Mouse (Mus musculus) cerebral cortex, adult 2 months (tissue): Measurements from ENCODE around the gene Stambp.

ENCODE experiments used
- WGBS: fragments of 180-500 bp; shearing (Covaris S2); methylation state at CpG from one replicate; pipeline ENCODE4 v1.1.7; 2018; 5-methylcytosine and 5-hydroxymethylcytosine counted together

Stambp gene

DNA sequence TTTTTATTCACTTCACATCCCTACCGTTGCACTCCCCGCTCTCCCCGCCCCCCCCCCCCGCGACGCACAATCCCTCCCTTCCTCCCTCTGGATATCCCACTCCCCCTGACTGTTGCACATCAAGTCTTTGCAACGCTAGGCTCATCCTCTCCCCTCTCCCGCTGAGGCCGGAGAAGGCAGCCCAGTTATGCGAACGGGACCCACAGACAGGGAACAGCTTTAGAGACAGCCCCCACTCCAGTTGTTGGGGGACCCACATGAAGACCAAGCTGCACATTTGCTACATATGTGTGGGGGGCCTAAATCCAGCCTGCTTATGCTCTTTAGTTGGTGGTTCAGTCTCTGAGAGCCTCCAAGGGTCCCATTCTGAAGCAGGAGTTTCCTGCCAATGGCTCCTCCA, at the start of gene Stambp:
Gene Stambp, minus strand, starts transcription at position 59 of the 400 bp plus-strand sequence.
- WGBS = 3% methylated on average over 10 of the region's 11 CpGs

DNA sequence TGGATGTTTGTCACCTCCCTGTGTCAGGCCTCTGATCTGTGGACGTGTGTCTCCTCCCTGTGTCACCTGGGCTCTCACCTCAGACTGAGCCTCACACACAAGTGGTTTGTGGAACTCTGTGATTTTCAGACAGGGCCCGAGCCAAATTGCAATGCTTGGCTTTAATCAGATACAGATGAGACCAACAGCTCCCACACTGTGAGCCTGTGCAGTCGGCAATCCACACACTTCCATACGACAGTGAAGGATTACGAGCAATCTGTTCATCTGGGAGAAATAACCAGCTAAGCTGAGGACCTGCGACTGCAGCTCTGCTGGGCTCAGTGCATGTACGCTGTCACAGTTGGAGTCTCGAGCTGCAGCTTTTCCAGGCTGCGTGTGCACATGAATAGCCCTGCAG, 47.4 kb upstream of the Stambp start:
- 49% methylated on average over 9 of the region's 9 CpGs for WGBS

DNA sequence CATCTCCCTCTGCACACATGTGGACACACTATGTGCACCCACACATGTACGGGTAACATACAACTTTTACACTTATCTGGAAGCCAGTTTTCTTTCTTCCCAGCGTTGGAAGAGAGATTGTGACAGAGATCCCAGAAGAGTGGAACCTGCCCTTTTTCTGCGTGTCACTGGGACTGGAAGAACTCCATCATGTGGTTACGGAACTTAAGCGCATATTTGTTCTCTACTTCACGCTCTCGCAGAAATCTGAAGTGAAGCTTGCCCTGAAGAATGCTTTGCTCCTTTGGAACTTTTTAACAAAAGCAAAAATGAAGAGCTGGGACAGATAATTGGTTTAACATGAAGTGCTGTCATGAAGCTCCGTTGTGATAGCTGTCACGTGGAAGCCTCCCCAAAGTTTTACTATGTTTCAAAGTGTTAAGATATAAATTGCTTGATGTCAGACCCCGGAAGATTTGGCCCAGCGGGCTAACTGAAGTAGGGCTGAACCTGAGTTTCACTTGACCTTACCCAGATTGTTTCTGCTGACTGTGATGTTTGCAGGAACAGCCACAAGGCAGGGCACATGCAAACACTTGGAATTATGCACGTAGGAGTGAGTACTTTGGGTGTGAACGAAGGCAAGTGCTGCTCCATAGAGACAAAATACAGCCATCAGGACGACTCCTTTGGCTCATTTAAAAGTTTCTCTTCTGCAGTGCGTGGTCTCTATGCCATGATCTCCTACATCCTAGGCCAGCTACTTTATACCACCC, 45.2 kb upstream of the Stambp start:
- WGBS = 80% methylated on average over 15 of the region's 15 CpGs

DNA sequence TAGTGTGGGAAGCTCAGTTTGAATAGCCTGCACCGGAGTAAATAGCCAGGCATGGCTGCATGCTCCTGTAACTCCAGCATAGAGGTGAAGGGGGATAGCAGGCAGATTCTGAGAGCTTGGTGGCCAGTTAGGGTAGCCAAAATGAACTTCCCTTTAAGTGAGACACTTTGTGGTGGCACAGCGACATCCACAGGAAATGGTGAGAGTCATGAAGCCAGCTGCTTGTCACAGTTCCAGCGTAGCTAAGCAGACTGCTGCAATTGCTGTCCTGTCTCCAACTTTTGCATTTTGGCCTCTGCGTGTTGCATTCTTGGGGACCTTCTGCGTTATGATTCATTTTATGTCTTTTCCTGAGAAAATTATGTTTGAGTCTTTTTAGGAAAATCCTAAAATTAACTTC, 44.0 kb upstream of the Stambp start:
- 51% methylated on average over 5 of the region's 5 CpGs for WGBS

DNA sequence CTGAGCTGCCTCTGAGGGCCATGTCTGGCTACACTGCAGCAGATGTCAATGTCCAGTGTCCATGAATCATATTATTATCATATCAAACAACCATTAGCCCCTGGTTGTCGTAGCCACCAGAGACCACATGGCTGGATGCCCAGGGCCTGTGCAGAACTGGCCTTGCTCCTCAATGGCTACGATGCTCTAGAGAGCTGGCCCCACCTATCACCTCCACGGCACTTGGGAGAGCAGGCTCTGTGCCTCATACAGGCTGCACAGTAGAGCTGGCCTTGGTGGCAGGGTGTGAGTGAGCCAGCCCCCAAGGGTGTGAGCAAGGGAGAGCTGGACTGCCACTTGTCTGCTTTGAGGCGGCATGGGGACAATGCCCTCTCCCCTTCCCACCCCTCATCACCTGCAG, 41.9 kb upstream of the Stambp start:
- 85% methylated on average over 4 of the region's 4 CpGs for WGBS

DNA sequence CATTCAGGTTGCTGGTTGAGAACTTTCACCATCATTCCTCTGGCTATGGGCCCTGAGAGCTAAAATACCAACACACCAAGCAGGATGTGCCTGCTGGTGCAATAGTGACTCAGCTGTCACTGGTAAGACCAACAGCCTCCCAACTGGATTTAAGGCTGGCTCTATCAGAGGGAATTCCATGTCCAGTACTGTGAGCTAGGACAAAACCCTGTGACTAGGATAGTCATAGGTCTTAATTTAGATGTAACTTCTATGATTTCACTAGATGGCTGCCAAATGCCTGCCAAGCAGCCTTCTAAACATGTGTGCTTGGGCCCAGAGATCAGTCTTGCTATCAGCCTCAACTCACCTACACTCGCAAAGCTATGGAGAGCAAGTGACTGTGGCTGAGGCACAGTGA, 40.4 kb upstream of the Stambp start:
- WGBS = 82% methylated on average over 1 of the region's 1 CpGs

DNA sequence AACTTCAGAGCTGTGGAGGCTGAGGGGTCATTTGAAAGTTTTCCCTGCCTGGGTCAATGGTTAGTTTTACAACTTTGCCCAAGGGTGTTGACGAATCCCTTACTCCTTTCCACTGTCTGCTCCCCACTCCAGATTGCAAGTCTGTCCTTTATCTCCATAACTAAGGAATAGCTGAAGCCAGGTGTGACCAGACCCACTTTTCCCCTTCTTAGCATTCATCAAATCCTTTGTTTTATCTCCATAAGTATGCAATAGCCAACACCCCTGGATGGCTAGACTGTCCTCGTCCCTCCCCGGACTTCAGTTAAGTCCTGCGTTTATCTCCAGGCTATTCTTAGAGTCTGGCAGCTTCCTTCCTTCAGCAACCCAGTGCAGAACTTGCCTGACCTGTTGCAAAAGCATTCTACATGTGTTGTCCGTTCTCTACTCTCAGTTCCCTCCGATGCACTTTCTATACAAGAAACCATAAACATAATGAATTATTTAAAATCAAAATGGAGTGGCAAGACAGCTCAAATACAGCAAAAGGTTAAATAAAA, 27.2 kb upstream of the Stambp start:
- WGBS = 78% methylated on average over 6 of the region's 6 CpGs

DNA sequence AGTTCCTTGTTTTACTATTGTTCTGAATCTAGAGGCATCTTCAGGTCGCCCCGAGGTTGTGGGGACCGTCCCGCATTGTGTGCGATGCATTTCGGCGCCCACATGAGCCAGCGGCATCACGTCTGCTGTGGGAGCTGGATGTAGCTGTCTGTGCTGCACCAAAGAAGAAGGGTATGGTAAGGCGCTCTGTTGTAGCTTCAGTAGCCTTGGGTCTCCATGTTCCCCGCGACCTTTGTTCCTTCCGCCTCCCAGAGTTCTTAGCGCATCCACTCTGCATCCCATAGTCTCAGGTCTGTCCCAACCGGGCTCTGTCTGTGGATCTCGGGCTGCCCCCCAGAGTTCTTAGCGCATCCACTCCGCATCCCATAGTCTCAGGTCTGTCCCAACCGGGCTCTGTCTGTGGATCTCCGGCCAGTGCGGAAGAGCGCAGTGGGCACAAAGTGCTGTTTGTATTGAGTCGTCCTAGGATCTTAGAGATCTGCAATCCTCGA, 26.6 kb upstream of the Stambp start:
- WGBS = 43% methylated on average over 24 of the region's 24 CpGs

DNA sequence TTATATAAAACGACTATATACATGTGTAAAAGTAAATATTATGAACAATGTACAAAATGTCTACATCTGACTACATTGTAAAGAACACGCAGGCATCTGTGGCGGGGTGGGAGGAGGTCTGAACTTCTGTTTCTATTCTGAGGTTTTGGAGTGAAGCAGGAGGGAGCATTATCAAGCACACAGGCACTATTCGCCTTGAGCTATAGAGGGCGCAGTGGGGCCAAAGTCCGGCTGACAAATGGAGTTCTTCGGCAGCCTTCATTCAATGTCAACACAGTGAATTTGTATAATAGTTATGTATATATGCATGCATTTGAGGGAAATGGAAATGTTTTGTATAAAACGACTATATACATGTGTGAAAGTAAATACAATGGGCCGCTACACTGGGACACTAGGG, 26.1 kb upstream of the Stambp start:
- 9% methylated on average over 9 of the region's 9 CpGs for WGBS

DNA sequence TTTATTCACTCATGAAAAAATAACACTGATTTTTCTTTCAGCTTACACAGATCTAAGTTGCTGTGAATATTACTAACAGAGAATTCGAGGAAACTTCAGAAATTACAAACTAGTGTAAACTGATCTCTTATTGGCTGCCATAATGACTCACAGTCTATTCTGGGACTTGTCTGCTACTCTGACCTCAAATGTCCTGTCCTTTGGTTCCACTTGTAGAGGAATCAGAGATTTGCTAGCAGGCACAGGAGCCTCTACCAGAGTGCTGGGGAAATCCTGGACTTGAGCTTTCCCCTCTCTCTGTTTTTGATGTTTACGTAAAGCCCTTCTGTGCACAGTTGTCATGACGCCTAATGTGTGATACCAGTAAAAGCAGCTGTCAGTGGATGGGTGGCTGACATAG, 25.5 kb upstream of the Stambp start:
- WGBS = 62% methylated on average over 3 of the region's 3 CpGs

DNA sequence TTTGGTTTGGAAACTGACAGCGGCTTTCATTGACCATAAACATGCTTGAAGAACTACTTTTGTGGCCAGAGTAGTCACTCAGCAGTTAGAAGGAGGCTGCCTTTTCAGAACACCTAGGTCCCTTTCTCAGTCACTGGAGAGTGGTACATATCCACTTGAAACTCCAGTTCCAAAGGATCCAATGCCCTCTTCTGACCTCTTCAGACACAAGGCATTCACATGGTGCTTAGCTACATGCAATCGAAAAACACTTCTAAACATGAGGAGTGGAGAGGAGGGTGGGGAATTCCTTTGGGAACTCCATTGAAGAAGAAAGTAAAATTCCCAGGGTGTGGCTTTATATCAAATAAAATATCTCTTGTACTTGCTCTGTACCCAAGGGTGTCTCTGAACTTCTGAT, 22.5 kb upstream of the Stambp start:
- WGBS = 87% methylated on average over 2 of the region's 2 CpGs

DNA sequence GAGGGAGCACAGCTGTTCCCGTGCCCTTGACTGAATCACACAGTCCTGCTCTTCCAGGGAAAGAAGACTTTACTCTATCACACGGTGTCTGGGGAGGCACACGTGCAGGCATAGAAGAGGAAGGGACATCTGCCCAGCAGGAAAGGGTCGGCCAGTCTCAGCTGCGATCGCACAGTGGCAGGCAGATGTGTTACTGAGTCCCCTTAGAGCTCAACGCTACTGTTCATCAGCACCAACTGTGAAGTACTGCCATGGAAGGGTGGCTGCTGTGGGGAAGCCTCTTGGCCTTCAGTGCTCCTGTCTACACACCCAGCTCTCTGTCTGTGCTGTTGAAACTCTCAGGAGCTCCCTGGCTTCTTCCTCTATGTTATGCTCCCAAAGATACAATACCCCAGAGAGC, 21.4 kb upstream of the Stambp start:
- WGBS = 63% methylated on average over 7 of the region's 7 CpGs

DNA sequence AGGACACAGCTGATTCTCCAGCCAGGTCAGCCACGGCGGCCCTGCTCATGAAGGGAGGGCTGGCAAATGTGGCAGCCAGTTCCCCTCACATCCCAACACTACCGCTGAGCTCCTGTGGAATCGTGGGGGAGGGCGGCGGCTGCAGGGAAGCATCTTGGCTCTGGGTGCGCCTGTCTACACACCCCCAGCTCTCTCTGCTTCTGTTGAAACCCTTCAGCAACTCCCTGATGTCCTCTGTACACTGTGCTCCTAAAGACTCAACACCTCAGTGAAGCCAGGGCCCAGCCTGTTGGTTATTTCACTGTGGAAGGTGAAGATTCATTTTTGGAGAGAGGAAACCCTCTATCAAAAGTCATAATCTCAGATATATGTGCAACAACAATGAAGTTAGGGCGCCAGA, 19.5 kb upstream of the Stambp start:
- 75% methylated on average over 8 of the region's 8 CpGs for WGBS

DNA sequence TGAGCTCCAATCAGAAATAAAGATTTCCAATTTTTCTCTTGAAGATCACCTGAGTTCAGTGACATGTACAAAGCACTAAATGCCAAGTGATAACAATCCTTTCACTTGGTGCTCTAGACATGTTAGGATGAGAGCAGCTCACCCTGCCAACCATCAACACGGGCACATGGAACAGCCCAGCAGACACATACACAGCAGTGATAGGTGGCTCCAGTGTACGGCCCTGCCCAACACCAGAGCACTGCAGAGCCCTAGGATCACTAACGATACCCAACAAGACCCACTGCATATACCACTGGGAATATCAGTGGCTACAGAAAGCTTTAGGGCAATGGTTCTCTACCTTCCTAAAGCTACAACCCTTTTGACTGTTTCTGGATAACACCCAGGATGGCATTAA, 17.8 kb upstream of the Stambp start:
- 90% methylated on average over 3 of the region's 3 CpGs for WGBS

DNA sequence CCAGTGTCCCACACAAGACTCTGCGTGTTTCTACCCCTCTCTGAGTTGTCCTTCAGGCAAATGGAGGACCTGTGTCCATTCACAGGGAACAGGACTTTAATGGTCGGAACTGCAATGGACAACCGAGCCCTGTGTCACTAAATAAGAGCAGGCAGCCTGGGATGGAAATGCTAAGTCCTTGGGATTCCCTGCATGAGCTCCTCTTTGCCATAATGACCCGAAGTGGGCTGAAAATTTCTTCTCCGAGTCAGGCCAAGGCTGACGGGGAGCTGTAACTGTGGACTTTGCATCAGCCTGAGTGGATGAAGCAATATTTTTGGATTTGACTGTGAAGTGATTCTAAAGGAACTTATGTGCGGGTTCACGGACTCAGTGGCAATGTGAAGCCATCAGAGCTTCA, 14.7 kb upstream of the Stambp start:
- WGBS = 88% methylated on average over 8 of the region's 8 CpGs

DNA sequence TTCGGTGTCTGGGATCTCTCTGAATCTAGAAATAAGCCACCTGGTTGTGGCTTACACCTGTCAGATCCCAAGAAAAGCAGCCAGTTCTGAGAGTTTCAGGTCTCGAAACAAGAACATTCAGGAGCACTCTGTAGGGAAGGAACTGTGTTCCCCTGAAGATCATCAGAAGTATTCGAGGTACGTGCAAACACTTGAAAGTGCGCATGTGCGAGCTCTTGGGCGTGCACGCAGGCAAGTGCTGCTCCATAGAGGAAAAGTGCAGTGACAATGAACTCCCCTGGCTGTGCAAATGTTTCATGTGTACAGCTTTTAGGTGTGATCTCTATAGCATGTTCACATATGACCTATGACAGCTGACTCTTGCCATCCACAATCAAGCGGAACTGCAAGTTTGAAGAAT, 12.8 kb upstream of the Stambp start:
- 90% methylated on average over 9 of the region's 9 CpGs for WGBS

DNA sequence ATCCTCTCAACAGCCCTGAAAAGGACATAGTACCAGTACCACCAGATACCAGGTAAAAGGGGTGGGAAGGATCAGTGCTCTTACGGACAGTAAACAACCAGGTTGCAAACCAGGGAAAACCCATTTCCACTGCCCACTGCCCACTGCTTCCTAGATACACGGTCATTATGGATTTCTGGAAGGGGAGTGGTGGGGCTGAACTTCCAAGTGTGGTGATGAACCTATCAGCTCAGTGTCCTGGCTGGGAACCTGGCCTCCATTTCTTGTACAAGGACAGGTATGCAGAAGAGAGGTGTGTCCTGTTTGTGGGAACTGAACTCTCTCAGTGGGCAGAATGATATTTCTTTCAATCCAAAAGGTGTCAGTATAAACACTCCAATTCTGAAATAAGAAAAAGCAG, 11.1 kb upstream of the Stambp start:
- 72% methylated on average over 2 of the region's 2 CpGs for WGBS

DNA sequence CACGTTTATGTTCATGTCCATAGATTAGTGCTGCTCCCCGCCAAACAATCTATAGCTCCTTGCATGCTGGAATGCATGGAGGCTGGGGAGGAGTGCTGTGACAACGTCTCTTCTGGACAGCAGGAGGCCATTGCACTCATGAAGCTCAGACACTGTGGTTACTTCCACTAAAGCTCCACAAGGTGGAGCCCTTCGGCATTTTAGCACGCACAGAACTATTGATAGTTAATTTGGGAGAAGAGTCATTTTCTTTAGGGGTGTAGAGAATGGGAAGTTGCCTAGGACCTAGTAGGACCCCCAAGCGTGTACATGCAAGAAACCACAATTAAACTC, 10.4 kb upstream of the Stambp start:
- whole genome bisulfite sequencing = 3% methylated on average over 6 of the region's 6 CpGs

DNA sequence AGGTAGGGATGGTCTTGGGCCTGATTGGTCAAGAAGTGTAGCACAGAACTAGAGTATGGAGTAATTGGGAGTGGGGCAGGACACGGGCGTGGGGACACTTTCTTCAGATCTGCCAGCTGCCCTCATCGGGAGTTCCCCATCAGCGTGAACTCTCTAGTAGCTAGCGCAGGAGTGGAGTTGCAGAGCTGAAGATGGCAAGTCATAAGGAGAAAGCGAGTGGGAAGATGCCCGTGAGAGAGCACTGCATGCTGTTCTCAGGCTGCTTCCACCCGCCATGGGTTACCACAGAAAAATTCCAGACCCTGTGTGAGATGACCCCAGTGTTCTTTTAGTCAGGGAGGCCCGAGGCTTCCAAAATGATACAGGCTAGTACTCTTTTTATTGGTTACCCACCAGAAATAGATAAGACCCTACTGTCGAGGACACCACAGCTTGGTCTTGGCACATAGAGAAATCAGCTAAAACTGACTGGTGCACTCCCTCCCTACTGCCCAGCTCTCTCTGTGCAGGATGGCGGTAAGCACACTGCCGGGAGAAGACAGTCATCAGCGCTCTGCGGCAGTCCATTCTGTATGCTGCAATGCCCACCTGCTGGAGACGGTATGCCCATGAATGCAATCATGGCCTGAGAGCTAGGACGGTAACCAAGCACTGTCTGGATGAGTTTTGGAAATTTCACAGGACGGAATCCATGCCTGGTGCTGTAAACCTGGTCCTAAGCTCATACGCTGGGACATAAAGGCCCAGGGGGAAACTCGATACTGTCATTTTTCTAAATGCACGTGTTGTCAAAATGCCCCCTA, 9.8 kb upstream of the Stambp start:
- WGBS = 57% methylated on average over 20 of the region's 20 CpGs

DNA sequence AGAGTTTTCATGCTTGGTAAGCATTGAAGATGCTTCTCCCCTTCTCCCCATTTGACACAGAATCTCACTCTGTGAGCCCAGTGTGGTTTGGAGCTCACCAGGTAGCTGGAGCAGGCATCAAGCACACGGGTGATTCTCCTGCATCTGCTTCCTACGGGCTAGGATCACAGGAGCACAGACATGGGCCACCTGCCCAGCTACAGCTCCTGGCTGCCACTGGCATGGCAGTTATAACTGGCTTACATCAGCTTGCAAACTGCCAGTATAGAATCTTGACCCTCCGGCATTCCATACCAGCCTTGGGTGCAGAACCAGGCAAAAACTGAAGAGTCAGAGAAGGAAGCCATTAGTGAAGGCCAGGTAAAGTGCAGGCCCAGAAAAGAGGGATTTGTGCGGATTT, 3.1 kb upstream of the Stambp start:
- WGBS = 84% methylated on average over 4 of the region's 4 CpGs

DNA sequence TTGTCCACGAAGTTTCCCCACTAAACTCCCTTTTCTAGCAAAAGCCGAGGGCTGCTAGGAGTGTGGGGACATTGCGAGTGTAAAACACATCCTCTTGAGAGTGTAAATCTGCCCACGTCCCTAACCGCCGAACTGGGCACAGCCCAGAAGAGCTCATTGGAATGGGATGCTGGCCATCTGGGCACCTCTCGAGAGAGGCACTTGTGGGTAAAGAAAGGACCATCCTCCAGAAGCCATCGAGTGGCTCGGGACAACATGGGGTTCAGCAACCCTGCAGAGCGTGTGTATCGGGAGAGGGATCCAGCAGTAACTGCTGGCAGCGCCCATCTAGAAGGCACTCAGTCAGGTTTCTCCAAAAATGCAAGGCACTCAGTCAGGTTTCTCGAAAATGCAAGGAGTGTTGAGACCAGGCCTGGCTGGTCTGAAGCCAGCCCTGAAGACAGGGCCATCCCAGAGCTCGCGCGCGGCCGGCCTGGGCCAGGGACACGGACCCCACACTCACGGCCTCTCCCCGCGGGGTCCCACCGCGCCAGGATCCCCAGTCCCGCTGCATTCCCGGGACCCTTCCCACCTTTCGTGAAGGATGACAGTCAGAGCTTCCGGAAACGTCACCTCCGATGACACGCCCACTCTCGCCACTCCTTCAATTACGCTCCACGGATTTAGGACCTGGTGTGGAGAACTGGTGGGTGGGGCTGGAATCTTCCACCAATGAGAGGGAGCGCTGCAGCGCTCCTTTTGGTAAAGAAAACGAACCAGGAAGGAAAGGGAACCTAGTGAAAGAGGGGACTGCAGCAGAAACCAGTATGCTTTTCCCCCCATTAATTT, 475 bp downstream of the Stambp start:
- 2% methylated on average over 37 of the region's 37 CpGs for WGBS
